Mouse (Mus musculus): ENCODE data around the gene Sv2b. TPM values are rescaled to one million over a fixed set of nuclear protein-coding genes. Genes with fewer than 3 reads are reported as not detected.

The Sv2b gene
- polyA plus RNA-seq, 1 experiment from 2014 or later, result 0.41 TPM

DNA sequence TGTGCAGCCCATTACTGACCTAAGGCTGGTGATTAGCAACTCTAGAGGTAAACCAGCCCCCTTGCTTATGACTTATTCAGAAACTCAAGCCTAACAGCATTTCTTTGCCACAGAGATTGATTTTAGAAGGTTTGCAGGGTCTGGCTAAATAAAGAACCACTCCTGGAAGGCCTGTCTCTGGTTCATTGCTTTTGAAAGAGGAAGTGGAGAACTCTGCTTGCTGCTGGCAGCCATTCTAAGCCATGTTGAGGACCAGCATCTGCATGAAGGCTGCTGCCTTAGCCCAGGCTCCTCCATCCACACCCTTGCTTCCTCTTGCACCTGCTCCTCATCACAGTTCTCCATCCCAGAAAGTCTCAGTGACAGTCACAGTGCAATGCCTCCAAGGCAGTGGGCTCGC is 9.3 kb upstream of the Sv2b start:
- no peak for ATAC-seq (ENCODE audit: extremely low read depth, insufficient number of reproducible peaks, low FRiP score, low TSS enrichment)
- Histone ChIP-seq H3K9ac (no peak overlapping the region), H3K36me3 (no peaks in the 10 kb centered on the region), H3K9me3 (no peaks in the 10 kb centered on the region), H3K27me3 (replicated peaks) (no peaks in the 10 kb centered on the region), H3K4me1 (no peaks in the 10 kb centered on the region), H3K27ac (replicated peaks) (no peak overlapping the region), H3K4me2 (no peak overlapping the region), H3K4me3 (no peak overlapping the region)
- 83% methylated on average over 1 of the region's 1 CpGs for WGBS

DNA sequence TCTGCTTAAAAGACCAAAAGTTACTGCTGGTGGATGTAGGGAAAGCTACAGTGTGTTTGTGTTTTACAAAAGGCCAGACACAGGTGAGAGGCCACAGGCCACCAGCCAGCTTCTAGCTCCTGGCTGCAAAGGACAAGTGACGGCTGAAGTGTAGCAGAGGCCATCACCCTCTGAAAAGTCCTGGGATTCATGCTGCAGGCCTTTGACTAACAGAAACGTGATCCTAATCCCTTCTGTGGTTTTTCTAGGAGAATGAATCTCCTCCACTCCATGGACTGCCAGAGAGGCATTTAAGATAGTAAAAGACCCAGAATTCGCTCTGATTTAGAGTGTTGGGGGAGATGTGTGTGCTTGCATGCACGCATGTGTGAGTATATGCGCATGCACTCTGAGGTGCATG is 5.8 kb upstream of the Sv2b start:
- Histone ChIP-seq H3K27me3 (replicated peaks) (peaks cover 13% of the 10 kb centered on the region), H3K9ac (no peak overlapping the region), H3K4me3 (no peak overlapping the region), H3K36me3 (no peaks in the 10 kb centered on the region), H3K4me1 (no peaks in the 10 kb centered on the region), H3K27ac (replicated peaks) (no peak overlapping the region), H3K4me2 (no peak overlapping the region), H3K9me3 (no peaks in the 10 kb centered on the region)
- no peak for ATAC-seq (ENCODE audit: extremely low read depth, insufficient number of reproducible peaks, low FRiP score, low TSS enrichment)
- 62% methylated on average over 5 of the region's 5 CpGs for WGBS

DNA sequence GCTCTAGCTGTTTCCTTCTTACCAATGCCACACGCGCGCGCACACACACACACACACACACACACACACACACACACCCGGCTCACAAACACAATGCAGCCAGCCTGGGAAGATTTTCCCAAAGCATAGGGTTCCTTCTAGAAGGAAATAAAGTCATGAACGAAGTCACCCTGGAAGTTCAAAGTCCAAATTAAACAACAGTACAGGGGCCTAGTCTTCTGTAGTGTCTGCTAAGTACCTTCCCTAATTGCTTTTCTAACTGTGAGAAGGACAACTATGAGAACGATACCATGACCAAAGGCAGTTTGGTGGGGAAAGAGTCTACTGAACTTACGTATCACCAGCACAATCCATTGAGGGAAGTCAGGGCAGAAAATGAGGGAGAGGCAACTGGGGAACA is 508 bp upstream of the Sv2b start:
- Histone ChIP-seq H3K27me3 (replicated peaks) (peaks cover 54% of the 10 kb centered on the region), H3K9ac (no peak overlapping the region), H3K36me3 (no peaks in the 10 kb centered on the region), H3K4me1 (peaks cover 19% of the 10 kb centered on the region), H3K4me3 (no peak overlapping the region), H3K4me2 (no peak overlapping the region), H3K27ac (replicated peaks) (no peak overlapping the region), H3K9me3 (no peaks in the 10 kb centered on the region)
- ATAC-seq (ENCODE audit: extremely low read depth, insufficient number of reproducible peaks, low FRiP score, low TSS enrichment), result no peak
- WGBS, result 72% methylated on average over 8 of the region's 8 CpGs

DNA sequence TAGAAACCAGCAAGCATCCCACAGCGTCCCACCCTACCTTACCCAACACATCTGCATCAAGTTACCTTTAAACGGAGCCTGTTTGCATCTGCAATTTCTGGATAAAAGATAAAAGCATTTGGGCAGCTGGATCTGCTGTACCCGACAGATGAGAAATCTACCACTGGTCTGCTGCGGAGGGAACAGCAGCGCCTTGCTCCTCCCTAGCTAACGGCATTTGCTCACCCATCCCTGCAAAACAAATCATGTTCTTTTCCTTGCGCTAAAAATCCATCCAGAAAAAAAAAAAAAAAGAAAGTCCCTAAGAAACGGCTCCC is 964 bp downstream of the Sv2b start:
- H3K27ac ChIP-seq (replicated peaks), result no peak overlapping the region
- peaks cover 57% of the 10 kb centered on the region for H3K27me3 ChIP-seq (replicated peaks)
- H3K4me1 ChIP-seq, result peaks cover 22% of the 10 kb centered on the region
- H3K9me3 ChIP-seq, result no peaks in the 10 kb centered on the region
- H3K4me3 ChIP-seq, result peak overlapping the region; percentile 60
- peak overlapping the region; percentile 73 for H3K9ac ChIP-seq
- no peak for ATAC-seq (ENCODE audit: extremely low read depth, insufficient number of reproducible peaks, low FRiP score, low TSS enrichment)
- H3K4me2 ChIP-seq, result peak overlapping the region; percentile 94
- 9% methylated on average over 8 of the region's 8 CpGs for WGBS
- no peaks in the 10 kb centered on the region for H3K36me3 ChIP-seq

DNA sequence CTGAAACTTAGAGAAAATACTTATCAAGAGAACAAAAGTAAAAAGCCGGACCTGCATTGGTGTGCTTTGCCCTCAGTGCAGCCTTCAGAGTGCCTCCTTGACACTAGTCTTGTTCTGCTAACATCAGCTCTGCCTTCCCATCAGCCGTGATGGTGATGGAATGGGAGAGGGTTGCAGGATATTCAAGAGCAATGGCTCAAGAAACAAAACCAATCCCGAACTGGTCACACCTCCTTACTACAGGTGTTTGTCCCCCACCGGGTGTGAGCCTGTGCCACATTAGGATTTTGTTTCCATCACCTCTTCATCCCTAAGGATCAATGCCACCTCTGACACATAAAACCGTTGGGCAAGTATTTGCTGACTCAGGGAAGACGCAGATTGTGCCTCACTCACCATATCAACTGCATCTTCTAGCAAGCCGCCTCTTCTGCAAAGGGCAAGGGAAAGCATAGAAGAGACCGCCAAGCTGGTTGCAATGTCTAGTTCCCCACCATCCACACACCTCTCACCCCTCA is 1.4 kb downstream of the Sv2b start:
- Histone ChIP-seq H3K4me2 (peak overlapping the region; percentile 94), H3K27me3 (replicated peaks) (peaks cover 61% of the 10 kb centered on the region), H3K4me1 (peaks cover 22% of the 10 kb centered on the region), H3K9me3 (no peaks in the 10 kb centered on the region), H3K9ac (0 out of 2 replicates have a peak overlapping the region, but pooled peaks have one; percentile 73), H3K4me3 (peak overlapping the region; percentile 60; the same call in 1 of the 2 replicates), H3K27ac (replicated peaks) (no peak overlapping the region), H3K36me3 (no peaks in the 10 kb centered on the region)
- 53% methylated on average over 8 of the region's 8 CpGs for WGBS
- ATAC-seq (ENCODE audit: extremely low read depth, insufficient number of reproducible peaks, low FRiP score, low TSS enrichment), result no peak

DNA sequence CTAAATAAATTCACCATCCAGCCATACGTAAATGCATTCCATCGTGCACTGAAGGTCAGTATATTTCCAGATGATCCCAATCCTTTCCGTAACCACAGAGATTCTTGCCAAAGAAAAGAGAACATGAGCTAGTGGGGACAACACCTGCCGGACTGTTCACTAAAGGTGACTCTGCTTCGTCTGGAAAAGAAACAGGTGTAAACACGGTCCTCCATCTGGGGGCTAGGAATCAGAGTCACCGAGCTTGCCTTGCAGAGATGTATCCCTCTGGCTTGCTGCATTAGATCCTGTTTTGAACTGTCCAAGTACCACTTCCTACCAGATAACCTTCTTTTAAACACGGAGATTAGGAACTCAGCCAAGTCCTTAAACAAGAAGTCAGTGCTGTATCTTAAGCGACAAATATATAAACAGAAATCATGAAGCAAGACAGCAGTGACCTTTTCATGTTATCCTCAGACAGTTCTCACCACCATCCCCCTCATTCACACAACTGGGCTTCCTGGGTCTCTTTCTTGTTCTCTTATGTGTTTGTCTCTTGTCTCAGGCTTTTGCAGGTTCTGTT is 3.1 kb downstream of the Sv2b start:
- H3K27me3 ChIP-seq (replicated peaks), result peaks cover 63% of the 10 kb centered on the region
- 52% methylated on average over 9 of the region's 9 CpGs for WGBS
- no peaks in the 10 kb centered on the region for H3K9me3 ChIP-seq
- no peak overlapping the region for H3K9ac ChIP-seq
- no peak overlapping the region for H3K4me2 ChIP-seq
- H3K4me1 ChIP-seq, result peaks cover 22% of the 10 kb centered on the region
- no peak for ATAC-seq (ENCODE audit: extremely low read depth, insufficient number of reproducible peaks, low FRiP score, low TSS enrichment)
- no peak overlapping the region for H3K4me3 ChIP-seq
- H3K36me3 ChIP-seq, result no peaks in the 10 kb centered on the region
- H3K27ac ChIP-seq (replicated peaks), result no peak overlapping the region

DNA sequence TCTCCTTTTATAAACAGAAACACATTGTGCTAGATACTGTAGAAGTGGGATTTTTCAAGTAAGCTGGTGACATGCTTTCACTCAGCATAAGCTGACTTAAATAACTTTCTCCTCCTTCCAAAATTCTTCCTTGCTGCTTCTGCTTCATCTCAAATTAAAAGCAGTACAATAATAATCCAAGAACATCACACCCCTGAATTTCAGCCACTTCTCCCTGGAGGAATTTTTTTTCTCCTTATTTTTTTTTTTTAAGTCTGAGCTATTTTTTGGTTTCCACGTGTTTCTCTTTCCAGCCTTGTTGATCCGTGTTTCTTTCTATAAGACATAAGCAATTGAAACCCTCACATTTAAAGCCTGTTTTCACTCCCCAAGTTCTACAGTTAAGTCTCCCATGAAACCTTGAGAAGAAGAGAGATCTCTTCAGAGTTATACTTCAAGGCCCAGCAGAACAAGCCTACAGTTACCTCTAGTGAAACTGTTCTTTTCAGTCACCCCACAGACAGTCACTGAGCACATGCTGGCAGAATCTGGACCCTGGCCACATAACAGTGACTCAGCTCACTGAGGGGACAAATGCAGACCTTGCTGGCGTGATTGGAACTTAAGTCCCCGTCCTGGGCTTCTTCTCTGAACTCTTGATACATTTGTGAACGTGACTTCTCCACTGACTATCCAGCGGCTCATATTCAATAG is 6.4 kb downstream of the Sv2b start:
- no peaks in the 10 kb centered on the region for H3K36me3 ChIP-seq
- H3K4me1 ChIP-seq, result peaks cover 6% of the 10 kb centered on the region
- no peak overlapping the region for H3K4me2 ChIP-seq
- H3K9ac ChIP-seq, result no peak overlapping the region
- no peaks in the 10 kb centered on the region for H3K9me3 ChIP-seq
- H3K4me3 ChIP-seq, result no peak overlapping the region
- no peak for ATAC-seq (ENCODE audit: extremely low read depth, insufficient number of reproducible peaks, low FRiP score, low TSS enrichment)
- no peak overlapping the region for H3K27ac ChIP-seq (replicated peaks)
- H3K27me3 ChIP-seq (replicated peaks), result peaks cover 31% of the 10 kb centered on the region
- 70% methylated on average over 6 of the region's 6 CpGs for WGBS

DNA sequence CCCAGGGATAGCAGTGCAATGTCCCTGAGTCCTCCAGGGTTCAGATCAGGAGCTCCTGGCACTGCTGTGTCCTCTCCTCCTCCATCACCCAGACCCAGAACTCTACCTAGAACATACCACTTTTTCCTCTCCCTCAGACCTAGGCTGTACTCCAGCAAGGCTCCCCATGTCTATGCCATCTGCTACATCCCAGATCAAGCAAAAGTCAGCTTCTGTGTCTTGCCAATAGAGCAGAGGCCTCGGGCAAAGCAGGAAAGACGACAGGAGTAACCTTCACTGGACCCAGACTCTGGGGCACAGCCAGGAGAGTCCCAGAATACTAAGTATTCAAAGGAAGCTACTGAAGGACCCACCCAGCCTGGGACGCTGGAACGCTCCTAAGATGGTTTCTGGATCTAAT is 9.8 kb downstream of the Sv2b start:
- ATAC-seq (ENCODE audit: extremely low read depth, insufficient number of reproducible peaks, low FRiP score, low TSS enrichment), result no peak
- Histone ChIP-seq H3K4me3 (no peak overlapping the region), H3K27ac (replicated peaks) (no peak overlapping the region), H3K27me3 (replicated peaks) (peaks cover 12% of the 10 kb centered on the region), H3K4me1 (peaks cover 3% of the 10 kb centered on the region; the same call in 1 of the 2 replicates), H3K9ac (no peak overlapping the region), H3K9me3 (no peaks in the 10 kb centered on the region), H3K4me2 (no peak overlapping the region), H3K36me3 (no peaks in the 10 kb centered on the region)
- WGBS, result 80% methylated on average over 4 of the region's 4 CpGs

DNA sequence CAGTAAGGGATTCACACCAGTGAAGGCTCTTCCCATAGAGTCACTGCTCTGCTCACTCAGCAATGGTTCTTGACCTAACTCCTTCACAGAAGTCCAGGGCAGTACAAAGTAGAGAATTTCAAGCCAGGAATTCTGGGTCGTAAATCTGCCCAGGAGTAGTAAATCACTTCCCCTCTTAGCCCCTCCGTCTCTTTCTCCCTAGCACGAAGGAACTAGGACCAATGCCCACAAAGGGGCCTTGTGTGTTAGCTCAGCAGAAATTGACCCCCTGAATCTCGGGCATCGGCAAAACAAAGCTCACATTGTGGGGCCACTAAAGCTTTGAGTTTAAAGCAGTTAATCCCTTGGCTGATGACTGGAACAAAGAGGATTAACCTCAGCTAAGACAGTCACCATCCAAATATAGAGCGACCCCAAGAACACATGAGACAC is 12.4 kb downstream of the Sv2b start:
- H3K27ac ChIP-seq (replicated peaks), result no peak overlapping the region
- H3K9me3 ChIP-seq, result no peaks in the 10 kb centered on the region
- peaks cover 6% of the 10 kb centered on the region; the same call in 1 of the 2 replicates for H3K27me3 ChIP-seq (replicated peaks)
- H3K4me2 ChIP-seq, result no peak overlapping the region
- 60% methylated on average over 6 of the region's 6 CpGs for WGBS
- no peak for ATAC-seq (ENCODE audit: extremely low read depth, insufficient number of reproducible peaks, low FRiP score, low TSS enrichment)
- H3K9ac ChIP-seq, result no peak overlapping the region
- H3K36me3 ChIP-seq, result no peaks in the 10 kb centered on the region
- no peaks in the 10 kb centered on the region for H3K4me1 ChIP-seq
- H3K4me3 ChIP-seq, result no peak overlapping the region

DNA sequence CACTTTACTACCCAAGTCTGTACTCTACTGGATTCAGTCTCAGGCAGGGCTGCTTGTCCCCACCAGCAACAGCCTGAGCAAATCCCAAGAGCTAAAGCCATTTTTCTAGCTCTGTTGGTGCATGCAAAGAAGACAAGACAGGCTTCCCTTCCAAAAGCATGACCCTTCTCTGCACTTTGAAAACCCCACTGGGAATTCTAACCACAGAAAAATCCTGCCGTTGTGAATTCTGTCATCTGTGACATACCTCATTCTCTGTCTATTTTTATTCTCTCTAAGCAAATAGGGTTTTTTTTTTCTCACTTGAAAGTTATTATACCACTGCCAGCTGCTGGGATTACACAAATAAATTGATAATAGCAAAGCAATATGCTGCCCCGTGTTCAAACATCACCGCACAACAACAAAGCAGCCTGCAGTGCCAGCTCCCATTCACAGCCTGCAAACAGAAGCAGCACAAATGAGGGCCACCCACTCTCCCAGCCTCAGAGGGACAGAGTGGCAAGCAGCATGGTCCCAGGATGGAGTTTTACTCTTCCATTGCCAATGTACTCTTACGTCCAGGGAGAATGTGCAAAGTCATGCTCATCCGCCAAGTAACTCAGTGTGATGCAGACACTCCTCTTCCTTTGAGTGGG is 13.7 kb downstream of the Sv2b start:
- H3K4me2 ChIP-seq, result no peak overlapping the region
- no peak overlapping the region for H3K27ac ChIP-seq (replicated peaks)
- no peak overlapping the region for H3K4me3 ChIP-seq
- H3K4me1 ChIP-seq, result no peaks in the 10 kb centered on the region
- H3K9ac ChIP-seq, result no peak overlapping the region
- WGBS, result 75% methylated on average over 5 of the region's 5 CpGs
- H3K9me3 ChIP-seq, result no peaks in the 10 kb centered on the region
- no peak for ATAC-seq (ENCODE audit: extremely low read depth, insufficient number of reproducible peaks, low FRiP score, low TSS enrichment)
- H3K36me3 ChIP-seq, result no peaks in the 10 kb centered on the region
- H3K27me3 ChIP-seq (replicated peaks), result 0 out of 2 replicates have a peak, but pooled peaks cover 3% of the 10 kb centered on the region

DNA sequence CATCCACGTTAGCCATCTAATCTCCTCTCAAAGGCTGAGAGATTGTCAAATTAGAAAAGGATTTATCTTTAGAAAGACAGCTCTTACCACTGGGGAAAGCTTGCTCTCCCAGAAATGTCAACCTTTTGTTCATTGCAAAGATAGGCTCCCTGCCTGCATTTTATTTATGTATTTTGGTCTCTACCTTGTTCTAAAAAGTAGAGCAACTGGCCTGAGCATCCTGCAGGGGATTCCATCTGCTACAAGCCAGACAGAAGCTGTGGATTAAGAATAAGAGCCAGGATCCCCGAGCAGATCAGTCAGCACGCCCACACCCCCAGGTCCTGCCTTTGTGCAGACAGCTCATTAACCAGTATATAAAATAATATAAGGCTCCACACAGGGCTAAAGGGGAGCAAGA is 16.8 kb downstream of the Sv2b start:
- no peak overlapping the region for H3K4me3 ChIP-seq
- H3K27me3 ChIP-seq (replicated peaks), result 0 out of 2 replicates have a peak, but pooled peaks cover 3% of the 10 kb centered on the region
- H3K4me1 ChIP-seq, result no peaks in the 10 kb centered on the region
- no peak for ATAC-seq (ENCODE audit: extremely low read depth, insufficient number of reproducible peaks, low FRiP score, low TSS enrichment)
- 47% methylated on average over 3 of the region's 3 CpGs for WGBS
- H3K9me3 ChIP-seq, result 0 out of 2 replicates have a peak, but pooled peaks cover 3% of the 10 kb centered on the region
- no peak overlapping the region for H3K9ac ChIP-seq
- H3K27ac ChIP-seq (replicated peaks), result no peak overlapping the region
- no peak overlapping the region for H3K4me2 ChIP-seq
- no peaks in the 10 kb centered on the region for H3K36me3 ChIP-seq

Data from heart, embryonic 13.5 days (tissue).